Mouse (Mus musculus) cortical plate, adult 2 months (tissue): ENCODE data around the gene Numa1.

ENCODE experiments used
- CTCF ChIP-seq: fragments of 200-500 bp; IDR thresholded peaks from 2 replicates; pipeline ENCODE4 v1.5.1; 2011; ENCODE audit warnings: mild to moderate bottlenecking, control low read depth, low read length; ENCODE audit not compliant: insufficient read depth; ENCODE audit errors: extremely low read depth
- POLR2A ChIP-seq: fragments of 200-500 bp; IDR thresholded peaks from 2 replicates; pipeline ENCODE4 v1.6.1; 2011; ENCODE audit warnings: mild to moderate bottlenecking, low read length, control low read depth; ENCODE audit not compliant: insufficient read depth; ENCODE audit errors: extremely low read depth

DNA sequence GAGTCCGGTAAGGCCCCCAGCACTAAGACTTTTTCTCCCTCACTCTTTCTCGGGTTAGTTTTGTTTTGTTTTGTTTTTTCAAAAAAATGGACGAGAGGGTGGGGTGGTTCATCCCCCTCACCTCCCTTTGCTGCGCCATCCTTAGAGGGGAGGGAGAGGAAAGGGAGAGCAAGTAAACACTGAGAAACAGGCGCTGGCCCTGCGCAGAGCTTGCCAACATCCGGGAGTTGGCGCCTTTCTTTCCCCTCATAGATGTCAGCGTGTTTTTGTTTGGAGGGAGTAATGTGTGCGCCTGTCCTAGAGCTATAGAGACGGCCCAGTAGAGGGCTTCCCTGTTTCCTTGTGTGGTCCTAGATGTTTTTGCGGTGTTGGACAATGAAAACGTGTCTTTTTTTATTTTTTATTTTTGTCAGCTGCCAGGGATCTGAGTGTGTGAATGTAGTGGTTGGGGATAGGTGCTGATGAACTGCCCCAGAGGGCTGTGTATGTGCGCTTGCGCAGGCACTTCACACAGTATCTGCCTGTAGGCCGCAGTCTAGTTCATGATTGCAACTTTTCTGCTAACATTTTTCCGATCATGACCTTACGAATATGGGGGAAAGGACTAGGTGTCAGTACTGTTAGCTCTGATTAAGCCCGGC lies 37.0 kb downstream of the Numa1 start:
- TF ChIP-seq CTCF (no peak), POLR2A (0 out of 2 replicates have a peak, but pooled peaks have one; percentile 14)
